Mouse (Mus musculus): Measurements from ENCODE around the gene Bud13. TPM values are rescaled to one million over a fixed set of nuclear protein-coding genes. Genes with fewer than 3 reads are reported as not detected.

The Bud13 gene
- 19.7 and 20.0 TPM in 2 replicates for polyA plus RNA-seq (2015; fragmentation: Nextera tagmentation; extraction: Ambion mirVana)

GRCm38 (mm10) chr9:46282631-46283436, at the start of gene Bud13:
TSS of gene Bud13 (plus strand) at chr9:46283008.
- H3K4me2 ChIP-seq (replicated peaks), result peak within 1 kb of the TSS; percentile 72
- ATAC-seq, result peak; percentile 95
- H3K9ac ChIP-seq, result peak within 1 kb of the TSS; percentile 83
- H3K36me3 ChIP-seq, result peaks cover 32% of the 10 kb centered on the region
- WGBS, result under 1% methylated on average over 55 of the region's 55 CpGs
- H3K27ac ChIP-seq, result peak within 1 kb of the TSS; percentile 85
- H3K27me3 ChIP-seq (replicated peaks), result no peaks in the 10 kb centered on the region
- H3K4me3 ChIP-seq (replicated peaks), result peak within 1 kb of the TSS; percentile 91
- peaks cover 5% of the 10 kb centered on the region; the same call in 1 of the 2 replicates for H3K4me1 ChIP-seq (replicated peaks)
- no peaks in the 10 kb centered on the region for H3K9me3 ChIP-seq

GRCm38 (mm10) chr9:46235196-46235595, 47.6 kb upstream of the Bud13 start:
- Histone ChIP-seq H3K4me2 (replicated peaks) (peak overlapping the region; percentile 33), H3K27me3 (replicated peaks) (no peaks in the 10 kb centered on the region), H3K4me1 (replicated peaks) (peaks cover 9% of the 10 kb centered on the region), H3K9me3 (no peaks in the 10 kb centered on the region), H3K27ac (peak overlapping the region; percentile 81), H3K9ac (peak overlapping the region; percentile 36; the same call in 1 of the 2 replicates), H3K4me3 (replicated peaks) (peak overlapping the region; percentile 10; the same call in 1 of the 2 replicates), H3K36me3 (no peaks in the 10 kb centered on the region)
- 69% methylated on average over 6 of the region's 6 CpGs for WGBS
- ATAC-seq, result peak; percentile 71

- Histone ChIP-seq H3K4me3 (replicated peaks) (peak within 1 kb of the TSS; percentile 11; the same call in 1 of the 2 replicates), H3K4me1 (replicated peaks) (peaks cover 7% of the 10 kb centered on the region)
Measured at GRCm38 (mm10) chr9:46235596-46235648, 47.4 kb upstream of the Bud13 start, which contains the start of gene Apoc3. TSS of gene Apoc3 (minus strand) at chr9:46235636.

DNA sequence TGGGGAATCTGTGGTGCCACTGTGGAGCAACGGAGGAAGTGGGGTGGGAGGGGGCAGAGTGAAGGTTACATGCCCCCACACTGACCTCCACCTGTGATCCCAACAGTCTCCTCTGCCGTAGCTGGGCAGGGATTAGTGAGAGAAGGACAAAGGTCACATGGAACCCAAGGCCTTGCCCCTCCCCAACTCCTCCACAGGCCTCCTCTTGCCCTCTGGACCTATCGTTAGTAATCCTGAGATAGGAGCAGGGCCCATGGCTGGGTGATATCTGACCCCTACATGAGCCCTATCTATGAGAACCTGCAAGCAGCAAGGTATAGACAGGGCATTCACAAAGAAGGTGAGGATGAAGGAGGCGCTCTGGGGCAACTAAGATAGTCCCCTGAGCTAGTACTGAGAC, 47.2 kb upstream of the Bud13 start:
- no peak overlapping the region for H3K4me3 ChIP-seq (replicated peaks)
- H3K4me1 ChIP-seq (replicated peaks), result peaks cover 7% of the 10 kb centered on the region
- peak; percentile 83 for ATAC-seq
- H3K9me3 ChIP-seq, result no peaks in the 10 kb centered on the region
- no peaks in the 10 kb centered on the region for H3K27me3 ChIP-seq (replicated peaks)
- peak overlapping the region; percentile 81 for H3K27ac ChIP-seq
- H3K9ac ChIP-seq, result no peak overlapping the region
- no peaks in the 10 kb centered on the region for H3K36me3 ChIP-seq
- peak overlapping the region; percentile 33 for H3K4me2 ChIP-seq (replicated peaks)
- 47% methylated on average over 4 of the region's 4 CpGs for WGBS

More at GRCm38 (mm10) chr9:46235596-46235648, 47.4 kb upstream of the Bud13 start, which contains the start of gene Apoc3:
- Histone ChIP-seq H3K27me3 (replicated peaks) (no peaks in the 10 kb centered on the region), H3K9me3 (no peaks in the 10 kb centered on the region), H3K36me3 (no peaks in the 10 kb centered on the region), H3K4me2 (replicated peaks) (peak within 1 kb of the TSS; percentile 33), H3K27ac (peak within 1 kb of the TSS; percentile 81), H3K9ac (peak within 1 kb of the TSS; percentile 36)
- ATAC-seq, result no peak

DNA sequence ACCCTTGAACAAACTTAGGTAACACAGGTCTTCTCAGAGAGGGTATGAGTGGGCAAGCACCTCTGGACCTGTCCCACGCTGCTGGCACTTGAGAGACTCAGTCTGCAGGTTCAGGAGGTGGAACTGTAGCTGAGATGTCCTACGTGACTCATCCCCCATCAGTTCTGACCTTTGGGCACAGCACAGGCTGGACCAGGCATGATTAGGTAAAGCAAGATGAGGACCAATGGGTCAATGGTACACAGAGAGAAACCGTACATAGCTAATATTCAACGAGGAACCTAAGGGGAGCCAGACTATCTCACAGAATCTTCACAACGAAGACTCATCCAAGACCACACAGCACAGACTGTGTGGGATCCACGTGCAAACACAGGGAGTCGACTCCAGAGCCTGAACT, 44.0 kb upstream of the Bud13 start:
- Histone ChIP-seq H3K27ac (no peak overlapping the region), H3K4me1 (replicated peaks) (peaks cover 16% of the 10 kb centered on the region; the same call in 1 of the 2 replicates), H3K4me2 (replicated peaks) (no peak overlapping the region), H3K36me3 (no peaks in the 10 kb centered on the region), H3K9ac (no peak overlapping the region), H3K9me3 (no peaks in the 10 kb centered on the region), H3K4me3 (replicated peaks) (no peak overlapping the region), H3K27me3 (replicated peaks) (no peaks in the 10 kb centered on the region)
- WGBS, result 85% methylated on average over 7 of the region's 7 CpGs
- no peak for ATAC-seq

DNA sequence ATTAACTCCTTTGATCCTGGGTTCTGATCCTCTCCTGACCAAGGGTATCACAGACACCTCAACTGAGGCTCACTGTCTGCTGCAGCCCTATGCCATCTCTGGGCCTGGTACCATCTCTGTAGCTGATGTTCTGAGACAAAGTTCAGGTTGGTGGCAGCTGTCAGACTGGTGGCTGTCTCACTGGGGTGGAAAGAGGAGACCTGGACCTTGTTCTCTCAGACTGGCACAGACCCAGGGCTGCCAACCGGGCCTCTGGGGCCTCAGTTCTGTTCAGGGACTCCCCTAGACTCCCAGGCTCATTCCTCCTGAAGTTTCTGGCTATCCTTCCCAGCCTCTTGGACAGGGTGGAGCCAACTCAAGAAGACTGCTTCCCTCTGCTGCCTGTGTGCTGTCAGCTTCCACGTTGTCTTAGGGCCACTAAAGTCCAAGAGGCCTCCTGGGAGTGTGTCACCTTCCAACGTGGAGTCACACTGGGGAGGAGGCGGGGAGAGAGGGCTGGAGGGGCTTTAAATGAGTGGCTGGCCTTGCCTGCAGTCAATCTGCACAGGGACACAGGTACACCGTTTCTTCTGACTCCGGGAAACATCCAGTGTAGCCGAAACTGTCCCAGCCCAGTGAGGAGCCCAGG, 42.2 kb upstream of the Bud13 start, which contains the start of gene Apoa4:
TSS of gene Apoa4 (plus strand) at position 171 of the 628 bp plus-strand sequence.
- WGBS, result 51% methylated on average over 7 of the region's 7 CpGs
- Histone ChIP-seq H3K36me3 (no peaks in the 10 kb centered on the region), H3K9me3 (no peaks in the 10 kb centered on the region), H3K9ac (0 out of 2 replicates have a peak within 1 kb of the TSS, but pooled peaks have one; percentile 26), H3K4me3 (replicated peaks) (peak within 1 kb of the TSS; percentile 14), H3K4me2 (replicated peaks) (peak within 1 kb of the TSS; percentile 9; the same call in 1 of the 2 replicates), H3K27me3 (replicated peaks) (no peaks in the 10 kb centered on the region), H3K4me1 (replicated peaks) (peaks cover 12% of the 10 kb centered on the region; the same call in 1 of the 2 replicates), H3K27ac (peak within 1 kb of the TSS; percentile 67)
- ATAC-seq, result peak; percentile 30

GRCm38 (mm10) chr9:46241818-46242217, 41.0 kb upstream of the Bud13 start:
- peak; percentile 80 for ATAC-seq
- 54% methylated on average over 2 of the region's 2 CpGs for WGBS
- Histone ChIP-seq H3K4me3 (replicated peaks) (peak overlapping the region; percentile 14; the same call in 1 of the 2 replicates), H3K27ac (peak overlapping the region; percentile 67; the same call in 1 of the 2 replicates), H3K4me2 (replicated peaks) (peak overlapping the region; percentile 9; the same call in 1 of the 2 replicates), H3K4me1 (replicated peaks) (peaks cover 12% of the 10 kb centered on the region; the same call in 1 of the 2 replicates), H3K9ac (no peak overlapping the region), H3K36me3 (no peaks in the 10 kb centered on the region), H3K27me3 (replicated peaks) (no peaks in the 10 kb centered on the region), H3K9me3 (no peaks in the 10 kb centered on the region)

DNA sequence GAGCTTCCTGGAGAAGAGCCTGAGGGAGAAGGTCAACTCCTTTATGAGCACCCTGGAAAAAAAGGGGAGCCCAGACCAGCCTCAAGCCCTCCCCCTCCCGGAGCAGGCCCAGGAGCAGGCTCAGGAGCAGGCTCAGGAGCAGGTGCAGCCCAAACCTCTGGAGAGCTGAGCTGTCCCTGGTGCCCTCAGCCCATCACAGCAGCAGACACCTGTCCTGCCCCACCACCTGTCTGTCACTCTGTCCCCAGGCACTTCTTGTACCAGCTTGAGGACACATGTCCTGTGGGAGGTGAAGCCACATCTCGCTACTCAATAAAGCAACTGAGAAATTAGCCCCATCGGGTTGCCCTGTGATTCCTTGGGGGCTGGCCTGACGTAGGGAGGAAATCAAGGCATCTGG, 39.7 kb upstream of the Bud13 start:
- no peaks in the 10 kb centered on the region for H3K9me3 ChIP-seq
- 0 out of 2 replicates have a peak overlapping the region, but pooled peaks have one; percentile 13 for H3K27ac ChIP-seq

DNA sequence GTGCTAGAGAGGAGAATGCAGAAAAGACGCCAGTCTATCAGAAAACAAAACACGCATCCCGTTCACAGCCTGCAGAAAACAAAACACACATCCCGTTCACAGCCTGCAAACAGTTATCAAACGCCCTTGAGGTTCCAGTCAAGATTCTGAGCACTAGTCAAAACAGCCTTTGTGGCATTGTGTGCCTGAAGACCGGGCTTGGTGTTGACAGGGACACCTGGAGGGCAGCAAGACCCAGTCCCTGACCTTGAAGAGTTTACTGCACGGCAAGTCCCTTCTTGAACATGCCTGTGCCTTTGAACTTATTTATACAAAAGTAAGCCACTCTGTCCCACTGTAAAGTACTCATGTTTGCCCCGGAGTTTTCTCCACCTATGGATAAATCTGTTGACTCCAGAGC, 39.2 kb upstream of the Bud13 start:
- H3K9me3 ChIP-seq, result no peaks in the 10 kb centered on the region
- ATAC-seq, result no peak
- peaks cover 12% of the 10 kb centered on the region; the same call in 1 of the 2 replicates for H3K4me1 ChIP-seq (replicated peaks)
- no peak overlapping the region; the same call in 1 of the 2 replicates for H3K4me2 ChIP-seq (replicated peaks)
- no peak overlapping the region for H3K4me3 ChIP-seq (replicated peaks)
- no peak overlapping the region for H3K27ac ChIP-seq
- no peaks in the 10 kb centered on the region for H3K27me3 ChIP-seq (replicated peaks)
- H3K9ac ChIP-seq, result no peak overlapping the region
- WGBS, result 45% methylated on average over 8 of the region's 8 CpGs
- no peaks in the 10 kb centered on the region for H3K36me3 ChIP-seq

More for the DNA sequence above, 39.7 kb upstream of the Bud13 start:
- Histone ChIP-seq H3K9ac (no peak overlapping the region), H3K4me3 (replicated peaks) (no peak overlapping the region), H3K4me2 (replicated peaks) (no peak overlapping the region; the same call in 1 of the 2 replicates), H3K36me3 (no peaks in the 10 kb centered on the region), H3K4me1 (replicated peaks) (peaks cover 12% of the 10 kb centered on the region; the same call in 1 of the 2 replicates), H3K27me3 (replicated peaks) (no peaks in the 10 kb centered on the region)
- ATAC-seq, result no peak
- 55% methylated on average over 4 of the region's 4 CpGs for WGBS

DNA sequence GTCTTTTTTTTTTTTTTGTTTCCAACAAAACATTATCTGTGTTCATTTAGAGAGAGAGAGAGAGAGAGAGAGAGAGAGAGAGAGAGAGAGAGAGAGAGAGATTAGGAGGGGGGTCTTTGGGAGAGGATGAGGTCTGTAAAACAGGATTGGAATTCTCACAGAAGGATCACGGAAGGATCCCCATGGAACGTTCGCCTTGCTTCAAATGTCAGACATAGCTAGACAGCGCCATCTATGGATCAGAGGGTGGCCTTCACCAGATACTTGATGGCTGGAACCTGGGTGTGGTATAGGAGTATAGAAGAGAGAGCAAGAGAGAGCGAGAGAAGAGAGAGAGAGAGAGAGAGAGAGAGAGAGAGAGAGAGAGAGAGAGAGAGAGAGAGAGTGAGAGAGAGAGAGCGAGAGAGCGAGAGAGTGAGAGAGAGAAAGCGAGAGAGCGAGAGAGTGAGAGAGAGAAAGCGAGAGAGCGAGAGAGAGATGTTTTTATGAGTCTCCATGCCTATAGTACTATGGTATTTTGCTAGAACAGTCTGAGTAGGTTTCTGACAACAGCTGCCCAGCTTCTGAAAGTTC, 36.0 kb upstream of the Bud13 start:
- H3K9ac ChIP-seq, result no peak overlapping the region
- no peak overlapping the region for H3K4me2 ChIP-seq (replicated peaks)
- H3K4me1 ChIP-seq (replicated peaks), result no peaks in the 10 kb centered on the region
- H3K9me3 ChIP-seq, result no peaks in the 10 kb centered on the region
- H3K4me3 ChIP-seq (replicated peaks), result no peak overlapping the region
- H3K27ac ChIP-seq, result no peak overlapping the region
- no peaks in the 10 kb centered on the region for H3K36me3 ChIP-seq
- ATAC-seq, result peak; percentile 50; the same call in 1 of the 2 replicates
- no peaks in the 10 kb centered on the region for H3K27me3 ChIP-seq (replicated peaks)
- 18% methylated on average over 11 of the region's 11 CpGs for WGBS

DNA sequence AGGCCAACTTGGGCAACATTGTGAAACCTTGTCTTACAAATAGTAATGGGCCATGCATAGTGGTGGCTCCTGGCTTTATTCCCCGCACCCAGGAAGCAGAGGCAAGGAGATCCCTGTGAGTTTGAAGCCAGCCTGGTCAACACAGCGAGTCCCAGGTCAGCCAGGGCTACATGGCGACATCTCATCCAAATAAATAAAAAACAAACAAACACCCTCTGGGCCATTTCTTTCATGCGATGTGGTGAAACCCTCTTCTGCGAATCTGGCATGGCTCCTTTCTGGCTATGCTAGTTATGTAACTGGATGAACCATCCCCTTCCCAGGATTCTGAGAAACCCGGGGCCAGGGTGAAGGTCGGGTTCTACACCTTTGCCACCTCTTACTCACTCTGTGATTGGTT, 26.6 kb upstream of the Bud13 start:
- Histone ChIP-seq H3K4me1 (replicated peaks) (no peaks in the 10 kb centered on the region), H3K9ac (no peak overlapping the region), H3K27me3 (replicated peaks) (no peaks in the 10 kb centered on the region), H3K27ac (no peak overlapping the region), H3K4me3 (replicated peaks) (no peak overlapping the region), H3K4me2 (replicated peaks) (no peak overlapping the region), H3K36me3 (no peaks in the 10 kb centered on the region), H3K9me3 (no peaks in the 10 kb centered on the region)
- no peak for ATAC-seq
- 85% methylated on average over 7 of the region's 7 CpGs for WGBS

DNA sequence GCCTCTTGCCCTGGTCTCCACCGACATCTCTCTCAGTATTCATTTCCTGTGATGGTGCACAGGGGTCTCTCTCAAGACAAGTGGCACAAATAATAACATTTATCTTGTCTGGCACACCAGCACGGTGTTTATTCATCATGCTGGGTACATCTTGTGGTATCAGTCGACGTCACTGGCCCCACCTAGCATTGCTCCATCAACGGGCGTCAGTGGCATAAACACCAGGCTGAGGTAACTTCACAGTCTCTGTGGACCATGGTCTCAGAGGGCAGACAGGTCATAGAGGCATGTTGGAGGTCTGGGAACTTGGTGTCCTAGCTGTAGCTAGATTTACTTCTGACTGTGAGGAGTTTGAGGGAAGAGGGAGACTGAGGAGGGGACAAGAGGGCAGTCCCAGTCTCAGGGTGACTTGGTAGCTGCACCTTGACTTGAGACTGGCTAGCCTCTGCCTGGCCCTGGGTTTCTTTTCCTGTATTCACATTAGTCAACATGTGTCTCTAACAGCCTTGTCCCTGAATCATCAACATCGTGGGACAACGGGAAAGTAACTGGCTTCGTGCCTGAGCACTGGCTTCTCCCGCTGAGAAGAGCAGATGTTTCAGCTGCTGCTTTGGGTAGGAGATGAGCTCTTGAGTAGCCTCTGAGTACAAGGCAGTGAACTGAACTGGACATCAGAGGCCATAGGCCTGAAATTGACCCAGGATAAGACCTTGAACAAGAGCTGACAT, 26.0 kb upstream of the Bud13 start:
- H3K4me3 ChIP-seq (replicated peaks), result no peak overlapping the region
- ATAC-seq, result no peak
- H3K4me2 ChIP-seq (replicated peaks), result no peak overlapping the region

More for the DNA sequence above, 26.0 kb upstream of the Bud13 start:
- Histone ChIP-seq H3K27ac (no peak overlapping the region), H3K9me3 (no peaks in the 10 kb centered on the region), H3K9ac (no peak overlapping the region), H3K27me3 (replicated peaks) (no peaks in the 10 kb centered on the region), H3K4me1 (replicated peaks) (no peaks in the 10 kb centered on the region), H3K36me3 (no peaks in the 10 kb centered on the region)
- WGBS, result 79% methylated on average over 10 of the region's 10 CpGs

Measured in intestine, embryonic 15.5 days (tissue).